Mouse (Mus musculus) liver, embryonic 14.5 days (tissue): ENCODE measurements around the gene Efhd2.

ENCODE experiments used
- CTCF ChIP-seq: IDR thresholded peaks from 2 replicates; pipeline ENCODE4 v1.5.1; 2016; ENCODE audit warnings: antibody characterized with exemption, low read depth, control low read depth
- EP300 ChIP-seq: IDR thresholded peaks from 2 replicates; pipeline ENCODE4 v1.6.1; 2016; ENCODE audit warnings: antibody characterized with exemption, low read depth

GRCm38 (mm10) chr4:141913201-141913993, 38.7 kb upstream of the Efhd2 start:
- TF ChIP-seq CTCF (no peak), EP300 (no peak)
